Mouse (Mus musculus) small intestine, adult 2 months (tissue): ENCODE measurements at regions not wholly inside any gene's neighbourhood (a gene's known extent, or its start where the extent isn't known, plus 50 kb on each side); places are given as distances from the start of the nearest gene placed in this dataset.

Source experiments
- CTCF ChIP-seq: fragments of 200-500 bp; IDR thresholded peaks from 2 replicates; pipeline ENCODE4 v1.5.1; 2012; ENCODE audit warnings: low read depth, mild to moderate bottlenecking, control low read depth, inconsistent platforms, low read length, moderate library complexity, mixed read lengths; ENCODE audit not compliant: insufficient replicate concordance, insufficient read length; ENCODE audit errors: extremely low read depth
- POLR2A ChIP-seq: fragments of 200-500 bp; IDR thresholded peaks from 2 replicates; pipeline ENCODE4 v1.6.1; 2012; ENCODE audit warnings: low read depth, mild to moderate bottlenecking, control low read depth, inconsistent platforms, low read length, moderate library complexity

- TF ChIP-seq POLR2A: no peak
- TF ChIP-seq CTCF: no peak
These were observed 51.0 kb upstream of the Tmem189 start for GRCm38 (mm10) chr2:167740516-167741189.
